Mouse (Mus musculus): ENCODE results near the gene Vti1a. TPM values are rescaled to one million over a fixed set of nuclear protein-coding genes. Genes with fewer than 3 reads are reported as not detected.
A peak's percentile ranks its signal among the peaks of the same experiment; 100 is the strongest.

Gene Vti1a
- polyA plus RNA-seq, 1 experiment from 2014 or later, result 12.8 TPM

GRCm38 (mm10) chr19:55571486-55571885 is 255.4 kb downstream of the Vti1a start:
- H3K27me3 ChIP-seq (ENCODE audit: control insufficient read depth, insufficient read depth, low read depth, low read length), result no peaks in the 10 kb centered on the region
- no peak overlapping the region for H3K9ac ChIP-seq (ENCODE audit: low read depth, low read length)
- H3K4me2 ChIP-seq (ENCODE audit: low read depth, low read length), result no peak overlapping the region
- H3K4me1 ChIP-seq (ENCODE audit: control insufficient read depth, low read depth, low read length), result peaks cover 5% of the 10 kb centered on the region
- H3K4me3 ChIP-seq (ENCODE audit: low read depth, low read length), result no peak overlapping the region
- no peaks in the 10 kb centered on the region for H3K9me3 ChIP-seq (replicated peaks; ENCODE audit: control insufficient read depth, low read length)
- H3K36me3 ChIP-seq (ENCODE audit: control insufficient read depth, insufficient read depth), result no peaks in the 10 kb centered on the region
- no peak overlapping the region for H3K27ac ChIP-seq (ENCODE audit: low read length)
- WGBS (ENCODE audit: insufficient replicate concordance), result 80% methylated on average over 8 of the region's 8 CpGs
- ATAC-seq (ENCODE audit: low read depth), result no peak

- Histone ChIP-seq H3K9me3 (replicated peaks; ENCODE audit: control insufficient read depth, low read length) (no peaks in the 10 kb centered on the region), H3K27ac (ENCODE audit: low read length) (no peak overlapping the region), H3K4me3 (ENCODE audit: low read depth, low read length) (no peak overlapping the region), H3K4me1 (ENCODE audit: control insufficient read depth, low read depth, low read length) (peaks cover 7% of the 10 kb centered on the region), H3K27me3 (ENCODE audit: control insufficient read depth, insufficient read depth, low read depth, low read length) (no peaks in the 10 kb centered on the region), H3K9ac (ENCODE audit: low read depth, low read length) (no peak overlapping the region), H3K36me3 (ENCODE audit: control insufficient read depth, insufficient read depth) (no peaks in the 10 kb centered on the region), H3K4me2 (ENCODE audit: low read depth, low read length) (no peak overlapping the region)
- ATAC-seq (ENCODE audit: low read depth), result no peak
- WGBS (ENCODE audit: insufficient replicate concordance), result 63% methylated on average over 25 of the region's 25 CpGs
These were observed 261.4 kb downstream of the Vti1a start for GRCm38 (mm10) chr19:55577306-55578042.

GRCm38 (mm10) chr19:55578094-55579085 is 262.3 kb downstream of the Vti1a start:
- Histone ChIP-seq H3K27ac (ENCODE audit: low read length) (no peak overlapping the region), H3K9me3 (replicated peaks; ENCODE audit: control insufficient read depth, low read length) (no peaks in the 10 kb centered on the region), H3K4me3 (ENCODE audit: low read depth, low read length) (no peak overlapping the region), H3K27me3 (ENCODE audit: control insufficient read depth, insufficient read depth, low read depth, low read length) (no peaks in the 10 kb centered on the region), H3K9ac (ENCODE audit: low read depth, low read length) (no peak overlapping the region), H3K36me3 (ENCODE audit: control insufficient read depth, insufficient read depth) (no peaks in the 10 kb centered on the region), H3K4me2 (ENCODE audit: low read depth, low read length) (no peak overlapping the region), H3K4me1 (ENCODE audit: control insufficient read depth, low read depth, low read length) (peaks cover 7% of the 10 kb centered on the region)
- peak; percentile 48 for ATAC-seq (ENCODE audit: low read depth)
- 50% methylated on average over 17 of the region's 17 CpGs for WGBS (ENCODE audit: insufficient replicate concordance)

GRCm38 (mm10) chr19:55579310-55579709 is 263.2 kb downstream of the Vti1a start:
- Histone ChIP-seq H3K9ac (ENCODE audit: low read depth, low read length) (no peak overlapping the region), H3K9me3 (replicated peaks; ENCODE audit: control insufficient read depth, low read length) (no peaks in the 10 kb centered on the region), H3K36me3 (ENCODE audit: control insufficient read depth, insufficient read depth) (no peaks in the 10 kb centered on the region), H3K4me1 (ENCODE audit: control insufficient read depth, low read depth, low read length) (peaks cover 7% of the 10 kb centered on the region), H3K4me3 (ENCODE audit: low read depth, low read length) (no peak overlapping the region), H3K27me3 (ENCODE audit: control insufficient read depth, insufficient read depth, low read depth, low read length) (no peaks in the 10 kb centered on the region), H3K27ac (ENCODE audit: low read length) (no peak overlapping the region), H3K4me2 (ENCODE audit: low read depth, low read length) (no peak overlapping the region)
- ATAC-seq (ENCODE audit: low read depth), result no peak
- WGBS (ENCODE audit: insufficient replicate concordance), result 70% methylated on average over 4 of the region's 4 CpGs

- Histone ChIP-seq H3K4me2 (ENCODE audit: low read depth, low read length) (no peak overlapping the region), H3K36me3 (ENCODE audit: control insufficient read depth, insufficient read depth) (no peaks in the 10 kb centered on the region), H3K4me3 (ENCODE audit: low read depth, low read length) (no peak overlapping the region), H3K4me1 (ENCODE audit: control insufficient read depth, low read depth, low read length) (peaks cover 7% of the 10 kb centered on the region), H3K9me3 (replicated peaks; ENCODE audit: control insufficient read depth, low read length) (no peaks in the 10 kb centered on the region), H3K27me3 (ENCODE audit: control insufficient read depth, insufficient read depth, low read depth, low read length) (no peaks in the 10 kb centered on the region), H3K9ac (ENCODE audit: low read depth, low read length) (no peak overlapping the region), H3K27ac (ENCODE audit: low read length) (no peak overlapping the region)
- no peak for ATAC-seq (ENCODE audit: low read depth)
- WGBS (ENCODE audit: insufficient replicate concordance), result 81% methylated on average over 8 of the region's 8 CpGs
These were observed 264.1 kb downstream of the Vti1a start for GRCm38 (mm10) chr19:55580152-55580551.

- Histone ChIP-seq H3K9me3 (replicated peaks; ENCODE audit: control insufficient read depth, low read length) (no peaks in the 10 kb centered on the region), H3K9ac (ENCODE audit: low read depth, low read length) (no peak overlapping the region), H3K4me1 (ENCODE audit: control insufficient read depth, low read depth, low read length) (peaks cover 7% of the 10 kb centered on the region), H3K36me3 (ENCODE audit: control insufficient read depth, insufficient read depth) (no peaks in the 10 kb centered on the region), H3K27me3 (ENCODE audit: control insufficient read depth, insufficient read depth, low read depth, low read length) (no peaks in the 10 kb centered on the region), H3K4me2 (ENCODE audit: low read depth, low read length) (no peak overlapping the region), H3K27ac (ENCODE audit: low read length) (no peak overlapping the region), H3K4me3 (ENCODE audit: low read depth, low read length) (no peak overlapping the region)
- WGBS (ENCODE audit: insufficient replicate concordance), result 76% methylated on average over 6 of the region's 6 CpGs
- ATAC-seq (ENCODE audit: low read depth), result no peak
These were observed 264.6 kb downstream of the Vti1a start for GRCm38 (mm10) chr19:55580667-55581066.

GRCm38 (mm10) chr19:55582896-55583653 is 267.0 kb downstream of the Vti1a start:
- Histone ChIP-seq H3K4me3 (ENCODE audit: low read depth, low read length) (no peak overlapping the region), H3K9ac (ENCODE audit: low read depth, low read length) (no peak overlapping the region), H3K36me3 (ENCODE audit: control insufficient read depth, insufficient read depth) (no peaks in the 10 kb centered on the region), H3K27me3 (ENCODE audit: control insufficient read depth, insufficient read depth, low read depth, low read length) (no peaks in the 10 kb centered on the region), H3K9me3 (replicated peaks; ENCODE audit: control insufficient read depth, low read length) (no peaks in the 10 kb centered on the region), H3K27ac (ENCODE audit: low read length) (no peak overlapping the region), H3K4me2 (ENCODE audit: low read depth, low read length) (no peak overlapping the region), H3K4me1 (ENCODE audit: control insufficient read depth, low read depth, low read length) (peaks cover 5% of the 10 kb centered on the region)
- 71% methylated on average over 14 of the region's 16 CpGs for WGBS (ENCODE audit: insufficient replicate concordance)
- no peak for ATAC-seq (ENCODE audit: low read depth)

GRCm38 (mm10) chr19:55585270-55586224 is 269.5 kb downstream of the Vti1a start:
- Histone ChIP-seq H3K27ac (ENCODE audit: low read length) (no peak overlapping the region), H3K36me3 (ENCODE audit: control insufficient read depth, insufficient read depth) (no peaks in the 10 kb centered on the region), H3K4me2 (ENCODE audit: low read depth, low read length) (no peak overlapping the region), H3K4me1 (ENCODE audit: control insufficient read depth, low read depth, low read length) (no peaks in the 10 kb centered on the region), H3K27me3 (ENCODE audit: control insufficient read depth, insufficient read depth, low read depth, low read length) (no peaks in the 10 kb centered on the region), H3K9me3 (replicated peaks; ENCODE audit: control insufficient read depth, low read length) (no peaks in the 10 kb centered on the region), H3K9ac (ENCODE audit: low read depth, low read length) (no peak overlapping the region), H3K4me3 (ENCODE audit: low read depth, low read length) (no peak overlapping the region)
- no peak for ATAC-seq (ENCODE audit: low read depth)
- WGBS (ENCODE audit: insufficient replicate concordance), result 70% methylated on average over 18 of the region's 18 CpGs
